Mouse (Mus musculus) CD4-positive naive resting alpha-beta T cell, adult 76 days (primary cell): ENCODE data around the gene Mospd1. TPM values are rescaled to one million over a fixed set of nuclear protein-coding genes. Genes with fewer than 3 reads are reported as not detected.

Experiments
- total RNA-seq: library from RNA; stranded (reverse); gene quantifications from one replicate; pipeline ENCODE4 v1.2.4, GENCODE M21; 2023

The Mospd1 gene
- 9.5 TPM for total RNA-seq

GRCm38 (mm10) chrX:53370366-53370740 lies at the start of gene Mospd1:
Mospd1 (minus strand) TSS chrX:53370502.

Other genes starting within 250 kb of the Mospd1 start
- not detected for gene Plac1, start 130.4 kb downstream of the Mospd1 start, total RNA-seq
- gene Fam122b, start 100.7 kb downstream of the Mospd1 start, total RNA-seq = 6.7 TPM
- not detected for gene Fam122c, start 97.1 kb downstream of the Mospd1 start, total RNA-seq
- not detected for gene Etd, start 64.4 kb upstream of the Mospd1 start, total RNA-seq
- 5.9 TPM for gene Rtl8c, start 237.5 kb upstream of the Mospd1 start, total RNA-seq
- not detected for gene Gm14597, start 238.5 kb upstream of the Mospd1 start, total RNA-seq